Mouse (Mus musculus) small intestine, adult 2 months (tissue): ENCODE data around the gene Insl3.

Experiments
- CTCF ChIP-seq: fragments of 200-500 bp; IDR thresholded peaks from 2 replicates; pipeline ENCODE4 v1.5.1; 2012; ENCODE audit warnings: low read depth, mild to moderate bottlenecking, control low read depth, inconsistent platforms, low read length, moderate library complexity, mixed read lengths; ENCODE audit not compliant: insufficient replicate concordance, insufficient read length; ENCODE audit errors: extremely low read depth
- POLR2A ChIP-seq: fragments of 200-500 bp; IDR thresholded peaks from 2 replicates; pipeline ENCODE4 v1.6.1; 2012; ENCODE audit warnings: low read depth, mild to moderate bottlenecking, control low read depth, inconsistent platforms, low read length, moderate library complexity

DNA sequence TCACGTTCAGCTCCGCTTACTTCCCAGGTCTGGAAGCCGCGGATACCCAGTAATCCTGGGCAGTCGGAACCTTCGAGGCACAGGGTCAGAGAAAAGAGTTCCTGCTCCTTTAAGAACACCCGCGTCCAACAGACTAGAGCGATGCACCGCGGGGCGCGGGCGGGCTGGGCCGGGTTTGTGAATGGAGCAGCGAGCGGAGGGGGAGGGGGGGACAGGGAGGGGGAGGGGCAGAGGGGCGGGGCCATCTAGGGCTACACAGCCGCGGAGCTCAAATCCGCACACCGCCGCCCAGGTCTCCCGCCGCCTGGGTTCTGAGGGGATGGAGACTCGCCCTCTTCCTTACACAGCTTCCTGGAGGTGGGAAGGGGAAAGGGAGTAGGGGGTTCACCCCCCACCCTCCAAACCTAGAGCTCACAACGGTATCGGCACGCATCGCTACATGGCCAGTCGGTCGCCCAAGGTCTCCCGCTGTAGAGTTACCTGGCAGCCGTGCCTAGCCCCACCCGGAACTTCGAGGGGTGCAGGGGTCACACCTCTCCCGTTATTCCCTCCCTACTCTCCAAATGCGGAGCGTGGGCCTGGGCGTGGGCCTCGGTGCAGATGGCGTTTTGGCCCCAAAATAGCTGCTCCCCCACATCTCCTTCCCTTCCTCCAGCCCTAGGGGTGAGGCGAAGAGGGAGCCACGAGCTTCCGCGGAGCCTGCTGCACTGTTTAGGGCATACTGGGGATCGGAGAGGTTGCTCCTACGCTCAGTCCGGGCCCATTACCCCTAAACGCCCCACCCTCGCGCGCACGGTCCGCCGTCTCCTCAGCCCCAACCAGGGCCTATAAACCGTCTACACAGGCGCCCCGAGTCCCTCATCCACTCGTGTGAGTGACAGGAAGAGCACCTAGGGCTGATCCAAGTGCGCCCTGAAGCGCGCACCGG lies 18.1 kb upstream of the Insl3 start:
- TF ChIP-seq POLR2A = no peak
- no peak for TF ChIP-seq CTCF
